Mouse (Mus musculus): ENCODE measurements around the gene Trdn. TPM values are rescaled to one million over a fixed set of nuclear protein-coding genes. Genes with fewer than 3 reads are reported as not detected.

Trdn gene
- polyA plus RNA-seq (2015; fragmentation: Illumina TruSeq; extraction: RNeasy Lipid Tissue Mini Kit (QIAGEN cat#74804); ENCODE audit: insufficient read depth, low replicate concordance) = 0.08 TPM

GRCm38 (mm10) chr10:33080254-33080653 is at the start of gene Trdn:
Gene Trdn, plus strand, starts transcription at chr10:33080554.

Other genes with a start within 250 kb of the Trdn start
- not detected for gene Nkain2, start 190.1 kb upstream of the Trdn start, polyA plus RNA-seq (2015; fragmentation: Illumina TruSeq; extraction: RNeasy Lipid Tissue Mini Kit (QIAGEN cat#74804); ENCODE audit: insufficient read depth, low replicate concordance)

Data from spleen, adult 10 weeks (tissue).